Mouse (Mus musculus): ENCODE data around the gene Bpifa2.
"Not testable (repeated sequence)": the region's sequence is repeated elsewhere in the genome, so short reads cannot be mapped to it uniquely, and the experiment has no call there.

The Bpifa2 gene

DNA sequence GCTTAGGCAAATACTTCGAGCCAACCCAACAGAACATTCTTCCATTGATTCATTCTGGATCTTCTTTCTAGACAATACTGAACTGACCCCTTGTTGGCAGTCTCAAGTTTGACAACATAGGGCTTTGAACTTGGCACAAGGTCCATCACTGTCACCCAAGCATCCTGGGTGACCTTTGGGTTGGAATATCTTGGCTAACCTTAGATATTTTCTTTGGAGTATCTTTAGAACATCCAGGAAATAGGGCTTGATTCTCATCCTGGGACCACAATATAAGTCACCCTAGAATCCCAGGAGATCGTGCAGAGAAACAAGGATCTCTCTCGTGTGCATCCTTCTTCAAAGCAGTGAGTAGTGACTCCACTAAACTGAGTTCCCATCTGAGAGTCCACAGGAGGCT is at the start of gene Bpifa2:
Bpifa2 (plus strand) TSS at position 301 of the 400 bp plus-strand sequence.
- no peak for DNase-seq (ENCODE audit: low spot score in 2 of 2)

DNA sequence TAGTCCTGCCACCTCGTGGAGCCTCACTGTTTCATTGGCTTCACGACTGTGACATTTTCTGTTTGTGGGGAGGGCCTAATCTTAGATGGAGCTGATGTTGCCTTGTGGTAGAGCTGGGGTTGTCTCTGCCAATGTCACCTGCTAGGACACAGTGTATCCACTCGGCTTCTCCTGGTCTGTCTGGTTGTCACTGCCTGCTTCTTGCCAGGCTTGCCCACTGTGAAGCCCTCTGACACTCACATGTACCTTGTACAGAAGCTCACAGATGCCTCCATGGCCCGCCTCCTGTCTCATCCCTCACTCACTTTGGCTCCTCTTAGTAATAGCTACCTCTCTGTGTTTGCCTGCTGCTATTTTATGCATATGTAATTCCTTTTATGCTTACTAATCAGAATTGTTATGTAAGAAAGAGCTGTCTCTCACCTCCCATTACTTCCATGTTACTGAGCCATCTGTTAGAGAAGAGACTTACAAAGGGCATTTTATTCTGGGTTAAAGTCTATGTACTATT is 45.2 kb upstream of the Bpifa2 start:
- no peak for DNase-seq (ENCODE audit: low spot score in 2 of 2)

GRCm38 (mm10) chr2:153963334-153963733 is 44.7 kb upstream of the Bpifa2 start:
- DNase-seq (ENCODE audit: low spot score in 2 of 2) = no peak

DNA sequence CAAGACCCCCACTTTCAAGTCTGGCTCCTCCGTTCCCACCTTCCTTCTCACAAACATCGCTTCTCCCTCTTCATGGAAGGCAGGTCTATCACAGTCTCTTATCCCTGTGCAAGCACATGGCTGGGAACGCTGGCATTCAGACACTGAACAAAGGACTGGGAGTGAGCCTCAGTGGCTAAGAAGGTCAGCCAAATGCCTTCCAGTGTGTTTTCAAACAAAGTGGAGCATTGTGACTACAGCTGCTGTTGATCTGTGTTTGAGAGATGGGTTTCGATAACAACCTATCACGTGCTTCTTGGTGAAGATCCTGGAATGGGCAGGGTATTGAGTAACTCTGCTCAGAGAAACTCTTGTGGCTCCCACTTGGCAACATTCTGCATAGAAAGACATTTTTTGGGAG is 37.8 kb upstream of the Bpifa2 start:
- no peak for DNase-seq (ENCODE audit: low spot score in 2 of 2)

DNA sequence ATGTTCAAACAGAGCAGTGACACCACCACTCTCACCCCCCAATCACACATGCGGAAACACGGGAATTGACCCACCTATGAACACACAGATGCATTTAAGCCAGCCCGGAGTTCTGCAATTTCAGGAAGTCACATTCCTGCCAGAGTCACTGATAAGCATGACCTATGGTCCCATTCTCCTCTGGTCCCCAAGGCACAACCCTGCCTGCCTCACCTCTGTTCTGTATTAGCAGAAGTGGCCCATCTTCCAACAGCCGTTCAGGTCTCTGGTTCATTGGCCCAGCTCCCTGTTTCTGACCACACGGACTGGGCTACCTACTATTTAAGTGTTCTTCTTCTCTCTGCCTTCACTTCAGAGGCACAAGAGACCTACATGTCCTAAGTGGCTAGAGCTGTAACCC is 33.5 kb upstream of the Bpifa2 start, which contains the start of gene Bpifa6:
Bpifa6 (plus strand) TSS at position 364 of the 400 bp plus-strand sequence.
- no peak for DNase-seq (ENCODE audit: low spot score in 2 of 2)

GRCm38 (mm10) chr2:153995770-153996169 is 12.3 kb upstream of the Bpifa2 start:
- peak; percentile 11 to 45 for DNase-seq (ENCODE audit: low spot score in 2 of 2)

GRCm38 (mm10) chr2:154000501-154000900 is 7.6 kb upstream of the Bpifa2 start:
- no peak for DNase-seq (ENCODE audit: low spot score in 2 of 2)

DNA sequence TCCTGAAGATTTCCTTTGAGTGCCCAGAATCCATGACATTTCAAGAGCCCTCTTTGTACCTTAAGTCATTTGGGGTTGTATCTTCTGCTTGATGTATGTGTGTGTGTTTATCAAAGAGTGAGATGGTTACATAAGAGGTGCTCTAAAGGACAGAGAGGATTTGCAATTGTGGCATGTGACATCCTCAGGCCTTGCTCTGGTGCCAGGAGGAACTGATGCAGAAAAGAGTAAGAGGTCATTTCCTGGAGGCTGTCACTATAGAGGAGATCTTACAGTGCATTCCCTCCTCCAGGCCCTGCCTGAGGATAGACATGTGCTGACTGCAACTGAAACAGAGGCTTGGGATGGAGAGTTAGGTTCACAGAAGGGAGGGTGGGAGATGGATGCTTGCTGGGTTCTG is 7.0 kb upstream of the Bpifa2 start:
- no peak for DNase-seq (ENCODE audit: low spot score in 2 of 2)

DNA sequence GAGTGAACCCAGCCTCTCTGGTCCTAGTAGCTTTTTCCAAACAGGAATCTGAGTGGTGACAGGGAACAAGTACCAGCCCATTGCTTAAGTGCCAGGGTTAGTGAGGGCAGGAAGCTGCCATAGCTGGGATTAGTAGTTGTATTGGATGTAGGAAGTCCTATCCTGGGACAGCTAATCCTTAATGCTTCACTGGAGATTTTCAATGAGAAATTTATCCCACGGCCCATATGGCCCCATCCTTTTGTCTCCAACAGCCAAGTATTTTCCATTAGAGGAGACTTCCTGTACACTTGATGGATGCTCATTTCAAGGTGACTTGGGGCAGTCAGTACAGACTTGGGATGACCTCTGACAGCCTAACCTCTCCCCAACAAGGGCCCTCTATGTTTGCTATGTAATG is 3.6 kb upstream of the Bpifa2 start:
- DNase-seq (ENCODE audit: low spot score in 2 of 2) = no peak

GRCm38 (mm10) chr2:154005094-154005493 is 3.0 kb upstream of the Bpifa2 start:
- no peak for DNase-seq (ENCODE audit: low spot score in 2 of 2)

- DNase-seq (ENCODE audit: low spot score in 2 of 2) = no peak
These were observed 2.3 kb upstream of the Bpifa2 start for GRCm38 (mm10) chr2:154005734-154006133.

DNA sequence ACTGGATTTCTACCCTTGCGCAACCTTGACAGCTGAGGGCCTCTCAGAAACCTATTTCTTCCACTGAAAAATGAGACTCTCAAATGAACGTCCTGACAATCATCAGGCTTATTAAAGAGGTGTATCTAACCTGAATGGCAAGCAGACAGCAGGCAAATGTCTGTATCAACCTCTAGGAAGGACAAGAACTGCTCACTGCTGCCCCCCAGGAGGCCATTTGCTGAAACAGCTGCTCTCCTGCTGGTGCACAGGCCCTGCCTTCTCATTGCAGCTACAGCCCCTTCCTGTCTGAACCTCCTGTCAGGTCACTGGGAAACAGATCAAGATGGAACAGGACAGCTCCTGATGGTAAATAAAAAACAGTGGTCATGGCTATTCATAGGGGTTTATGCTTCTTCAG is 1.7 kb upstream of the Bpifa2 start:
- no peak for DNase-seq (ENCODE audit: low spot score in 2 of 2)

DNA sequence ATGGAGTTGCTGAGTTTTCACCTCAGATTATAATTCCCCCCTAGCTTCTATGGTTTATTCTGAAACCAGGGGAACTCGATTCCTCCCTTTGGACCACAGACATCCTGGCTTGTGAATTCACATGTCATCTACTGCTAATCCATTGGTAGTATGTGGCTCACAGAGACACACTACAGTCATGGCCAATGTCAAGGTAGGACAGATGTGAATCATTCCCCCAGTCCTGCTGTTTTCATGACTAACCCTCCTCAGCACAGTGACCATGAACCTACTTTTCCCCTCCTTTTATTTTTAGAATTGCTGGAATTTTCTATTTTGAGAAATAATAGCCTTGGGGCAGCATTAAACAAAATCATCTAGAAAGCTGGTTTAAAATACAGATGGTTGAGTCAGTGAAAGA is 684 bp upstream of the Bpifa2 start:
- DNase-seq (ENCODE audit: low spot score in 2 of 2) = no peak

- DNase-seq (ENCODE audit: low spot score in 2 of 2) = no peak
These were observed 9.9 kb downstream of the Bpifa2 start for GRCm38 (mm10) chr2:154017990-154018389.

GRCm38 (mm10) chr2:154024676-154025075 is 16.6 kb downstream of the Bpifa2 start:
- not testable (repeated sequence) for DNase-seq (ENCODE audit: low spot score in 2 of 2)

DNA sequence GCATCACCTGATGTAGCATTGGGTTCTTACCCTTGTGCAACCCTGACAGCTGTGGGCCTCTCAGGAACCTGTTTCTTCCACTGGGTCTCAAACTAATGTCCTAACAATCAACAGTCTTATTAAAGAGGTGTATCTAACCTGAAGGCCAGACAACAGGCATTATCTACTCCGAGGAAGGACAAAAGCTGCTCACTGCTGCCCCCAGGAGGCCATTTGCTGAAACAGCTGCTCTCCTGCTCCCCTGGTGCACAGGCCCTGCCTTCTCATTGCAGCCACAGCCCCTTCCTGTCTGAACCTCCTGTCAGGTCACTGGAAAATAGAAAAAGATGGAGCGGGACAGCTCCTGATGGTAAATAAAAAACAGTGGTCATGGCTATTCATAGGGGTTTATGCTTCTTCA is 30.9 kb downstream of the Bpifa2 start:
- no peak for DNase-seq (ENCODE audit: low spot score in 2 of 2)

DNA sequence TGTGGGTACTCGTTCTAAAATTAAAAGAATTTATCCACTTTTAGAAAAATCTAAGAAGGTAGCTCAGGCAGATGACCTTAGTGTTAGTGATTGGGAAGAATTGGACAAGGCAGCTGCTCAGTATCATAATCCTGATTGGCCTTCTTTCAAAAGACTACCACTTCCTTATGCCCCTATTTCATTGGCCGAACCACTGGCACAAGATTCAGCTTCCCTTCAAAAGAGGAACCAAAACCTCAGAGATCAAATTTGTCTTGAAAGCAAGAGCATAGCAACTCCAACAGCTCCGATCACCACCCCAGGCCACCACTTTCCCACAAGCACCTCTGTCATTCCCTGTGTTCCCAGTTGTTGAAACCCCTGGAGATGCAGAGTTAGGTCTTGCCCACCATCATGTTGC is 36.7 kb downstream of the Bpifa2 start:
- no peak for DNase-seq (ENCODE audit: low spot score in 2 of 2)

DNA sequence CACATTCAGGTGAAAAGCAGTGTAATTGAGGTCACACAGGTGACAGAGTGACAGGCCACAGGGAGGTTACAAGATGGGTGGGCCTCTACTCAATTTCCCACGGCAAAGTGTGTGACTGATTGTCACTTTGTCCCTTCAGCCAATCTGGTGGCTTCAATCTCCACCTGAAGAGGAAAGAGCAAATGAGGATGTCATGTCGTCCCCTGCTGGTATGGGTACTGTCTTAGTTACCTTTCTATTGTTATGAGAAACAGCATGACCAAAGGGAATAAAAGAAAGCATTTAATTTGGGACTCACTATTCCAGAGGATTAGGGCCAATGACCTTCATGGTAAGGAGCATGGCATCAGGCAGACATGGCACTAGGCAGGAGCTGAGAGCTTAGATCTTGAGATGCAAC is 50.6 kb downstream of the Bpifa2 start:
- DNase-seq (ENCODE audit: low spot score in 2 of 2) = no peak
